Mouse (Mus musculus) stomach, embryonic 15.5 days (tissue): ENCODE results near the gene Rag1. TPM values are rescaled to one million over a fixed set of nuclear protein-coding genes. Genes with fewer than 3 reads are reported as not detected.
A peak's percentile ranks its signal among the peaks of the same experiment; 100 is the strongest.

Source experiments
- ATAC-seq: fragments of 200-750 bp; cut with Nextera tagmentation; 2 replicates; pipeline ENCODE4 v1.8.0; 2017; ENCODE audit warnings: low read depth, moderate number of reproducible peaks, moderate TSS enrichment; ENCODE audit not compliant: insufficient read depth, low FRiP score
- H3K27ac ChIP-seq: fragments of 300-500 bp; sonication (generic); 2 replicates; pipeline ENCODE4 v1.5.1; 2015; ENCODE audit warnings: mild to moderate bottlenecking, inconsistent platforms
- H3K27me3 ChIP-seq: fragments of 300-500 bp; sonication (generic); replicated peaks from 2 replicates; pipeline ENCODE4 v1.6.1; 2015; ENCODE audit warnings: inconsistent platforms
- H3K36me3 ChIP-seq: fragments of 300-500 bp; sonication (generic); 2 replicates; pipeline ENCODE4 v1.6.1; 2015; ENCODE audit warnings: inconsistent platforms
- H3K4me1 ChIP-seq: fragments of 300-500 bp; sonication (generic); 2 replicates; pipeline ENCODE4 v1.6.1; 2015; ENCODE audit warnings: inconsistent platforms
- H3K4me2 ChIP-seq: fragments of 300-500 bp; sonication (generic); 2 replicates; pipeline ENCODE4 v1.6.1; 2015; ENCODE audit warnings: mild to moderate bottlenecking, inconsistent platforms
- H3K4me3 ChIP-seq: fragments of 300-500 bp; sonication (generic); replicated peaks from 2 replicates; pipeline ENCODE4 v1.5.1; 2015; ENCODE audit warnings: inconsistent platforms
- H3K9ac ChIP-seq: fragments of 300-500 bp; sonication (generic); 2 replicates; pipeline ENCODE4 v1.6.1; 2015; ENCODE audit warnings: inconsistent platforms
- H3K9me3 ChIP-seq: fragments of 300-500 bp; sonication (generic); 2 replicates; pipeline ENCODE4 v1.6.1; 2016; ENCODE audit warnings: inconsistent platforms
- WGBS: fragments of 180-500 bp; shearing (Covaris S2); methylation state at CpG from one replicate; pipeline ENCODE4 v1.1.7; 2015; 5-methylcytosine and 5-hydroxymethylcytosine counted together
- polyA plus RNA-seq: library from polyadenylated mRNA; unstranded; fragments of >200 nt; fragmentation: Nextera tagmentation; extraction: Ambion mirVana; gene quantifications from 2 replicates; pipeline ENCODE4 v1.2.1, GENCODE M21; 2015

Gene Rag1
- 0.10 TPM in 1 of 2 replicates, not detected in the other for polyA plus RNA-seq

DNA sequence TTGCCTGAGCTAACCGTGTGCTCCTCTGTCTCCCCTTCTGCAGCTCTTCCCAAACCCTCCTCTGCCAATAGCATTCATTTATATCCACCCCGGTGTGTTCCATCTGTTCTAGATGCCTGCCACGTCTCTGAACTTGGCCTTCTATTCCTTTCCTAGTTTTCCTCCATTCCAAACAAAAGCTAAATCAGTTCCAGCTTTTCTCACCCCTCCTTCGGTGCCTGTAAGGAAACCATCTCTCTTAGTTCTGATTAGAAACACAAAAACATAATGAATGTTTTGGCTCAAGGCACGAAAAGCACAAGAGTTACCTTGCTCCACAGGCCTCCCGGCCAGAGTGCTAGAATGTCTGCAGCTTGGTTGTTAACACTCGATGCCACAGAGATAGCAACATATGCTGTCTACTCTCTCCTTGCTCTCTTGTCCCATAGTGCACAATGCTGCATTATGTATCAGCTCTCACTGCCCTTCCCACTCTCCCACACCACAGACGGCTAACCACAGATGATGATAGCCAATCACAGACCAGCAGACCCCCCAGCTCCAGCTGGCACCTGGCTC is at the start of gene Rag1, which contains the start of gene B230118H07Rik:
Rag1 (minus strand) TSS at position 388 of the 558 bp plus-strand sequence.
B230118H07Rik (minus strand) TSS at position 419 of the 558 bp plus-strand sequence.
- no peak within 1 kb of the TSS for H3K4me3 ChIP-seq
- no peaks in the 10 kb centered on the region for H3K9me3 ChIP-seq
- H3K27me3 ChIP-seq = no peaks in the 10 kb centered on the region
- H3K36me3 ChIP-seq = no peaks in the 10 kb centered on the region
- 39% methylated on average over 8 of the region's 8 CpGs for WGBS
- no peak for ATAC-seq
- no peaks in the 10 kb centered on the region for H3K4me1 ChIP-seq
- H3K27ac ChIP-seq = no peak within 1 kb of the TSS
- H3K9ac ChIP-seq = no peak within 1 kb of the TSS
- no peak within 1 kb of the TSS for H3K4me2 ChIP-seq

GRCm38 (mm10) chr2:101695584-101695983 is 46.3 kb upstream of the Rag1 start:
- no peak overlapping the region for H3K27ac ChIP-seq
- no peak for ATAC-seq
- H3K4me3 ChIP-seq = no peak overlapping the region
- no peaks in the 10 kb centered on the region for H3K9me3 ChIP-seq
- no peaks in the 10 kb centered on the region for H3K4me1 ChIP-seq
- no peaks in the 10 kb centered on the region for H3K27me3 ChIP-seq
- 88% methylated on average over 7 of the region's 7 CpGs for WGBS
- H3K36me3 ChIP-seq = peaks cover 39% of the 10 kb centered on the region
- no peak overlapping the region for H3K9ac ChIP-seq
- no peak overlapping the region for H3K4me2 ChIP-seq

DNA sequence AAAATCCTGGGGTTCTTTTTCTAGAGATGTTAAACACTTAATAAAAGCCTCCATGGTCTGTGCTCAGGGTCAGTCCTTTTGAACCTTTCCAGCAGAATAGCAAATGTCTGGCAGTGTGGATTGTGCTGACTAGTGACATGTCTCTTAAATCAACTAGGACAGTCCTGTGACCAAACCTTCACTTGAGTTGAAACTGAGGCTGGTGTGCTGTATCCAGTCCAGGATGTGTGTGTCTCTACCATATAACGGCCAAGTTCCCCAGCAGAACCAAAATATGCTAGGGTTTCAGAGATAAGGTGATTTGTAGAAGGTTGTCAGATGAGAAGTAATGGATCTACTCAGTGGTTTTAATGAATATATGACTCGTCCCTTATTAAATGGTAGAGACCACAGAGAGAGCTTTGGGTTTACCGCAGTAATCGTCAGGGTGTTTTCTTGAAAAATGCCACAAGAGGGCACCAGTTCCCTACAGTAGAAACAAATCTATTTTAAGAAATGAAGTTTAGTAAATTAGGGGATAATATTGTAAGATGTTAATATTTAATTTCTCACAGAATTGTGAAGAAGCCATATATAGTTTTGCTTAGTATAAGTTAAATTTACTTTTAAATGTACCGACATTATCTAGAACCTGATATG is 44.4 kb upstream of the Rag1 start:
- Histone ChIP-seq H3K36me3 (peaks cover 43% of the 10 kb centered on the region), H3K27me3 (no peaks in the 10 kb centered on the region), H3K4me1 (no peaks in the 10 kb centered on the region), H3K9me3 (no peaks in the 10 kb centered on the region), H3K9ac (no peak overlapping the region), H3K27ac (no peak overlapping the region), H3K4me2 (no peak overlapping the region), H3K4me3 (no peak overlapping the region)
- ATAC-seq = no peak
- 59% methylated on average over 5 of the region's 5 CpGs for WGBS

DNA sequence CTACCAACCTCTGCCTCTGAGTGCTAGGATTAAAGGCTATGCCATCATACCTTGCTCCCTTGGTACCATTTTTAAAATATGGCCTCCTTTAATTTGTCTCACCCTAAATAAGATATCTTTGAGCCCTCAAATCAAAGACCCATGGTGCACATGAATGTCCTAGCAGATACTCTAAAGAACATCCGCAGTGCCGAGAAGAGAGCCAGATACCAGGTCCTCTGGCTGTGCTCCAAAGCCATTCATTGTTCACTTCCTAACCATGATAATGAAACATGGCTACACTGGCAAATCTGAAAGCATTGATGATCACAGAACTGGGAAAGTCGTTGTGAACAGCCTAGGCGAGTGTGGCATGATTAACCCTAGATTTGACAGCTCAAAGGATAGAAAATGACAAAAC is 43.7 kb upstream of the Rag1 start:
- Histone ChIP-seq H3K4me1 (no peaks in the 10 kb centered on the region), H3K9ac (no peak overlapping the region), H3K4me2 (no peak overlapping the region), H3K36me3 (peaks cover 42% of the 10 kb centered on the region), H3K9me3 (no peaks in the 10 kb centered on the region), H3K27me3 (no peaks in the 10 kb centered on the region), H3K4me3 (no peak overlapping the region), H3K27ac (no peak overlapping the region)
- 65% methylated on average over 4 of the region's 4 CpGs for WGBS
- ATAC-seq = no peak

DNA sequence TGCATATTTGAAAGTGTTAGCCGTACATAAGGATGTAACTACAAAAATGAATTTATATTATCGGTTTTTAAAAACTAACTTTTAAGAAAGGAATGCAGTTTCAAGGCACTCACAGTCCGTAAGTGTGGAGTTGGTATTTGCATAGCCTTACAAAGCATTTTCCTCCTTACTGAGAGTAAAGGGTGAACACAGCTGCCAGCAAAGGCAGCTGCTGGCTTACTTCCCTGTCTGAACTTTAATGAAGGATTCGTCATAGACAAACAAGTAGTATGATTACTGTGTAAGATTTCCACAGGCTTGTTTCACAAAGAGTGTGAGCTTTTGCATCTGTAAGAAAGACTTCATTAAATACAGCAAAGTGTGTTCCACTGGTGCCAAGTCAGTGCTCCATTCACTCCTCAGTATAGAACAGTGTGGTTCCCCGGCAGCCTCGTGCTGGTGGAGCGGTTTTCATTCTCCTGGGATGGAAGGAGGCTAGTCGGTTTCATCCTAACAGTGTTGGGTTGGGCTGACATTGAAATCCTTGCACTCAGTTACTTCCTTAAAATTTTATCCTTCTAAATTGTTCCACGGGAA is 41.0 kb upstream of the Rag1 start:
- Histone ChIP-seq H3K27me3 (no peaks in the 10 kb centered on the region), H3K9ac (no peak overlapping the region), H3K36me3 (peaks cover 28% of the 10 kb centered on the region), H3K4me1 (no peaks in the 10 kb centered on the region), H3K4me2 (no peak overlapping the region), H3K9me3 (no peaks in the 10 kb centered on the region), H3K27ac (no peak overlapping the region), H3K4me3 (no peak overlapping the region)
- WGBS = 90% methylated on average over 9 of the region's 9 CpGs
- ATAC-seq = no peak

DNA sequence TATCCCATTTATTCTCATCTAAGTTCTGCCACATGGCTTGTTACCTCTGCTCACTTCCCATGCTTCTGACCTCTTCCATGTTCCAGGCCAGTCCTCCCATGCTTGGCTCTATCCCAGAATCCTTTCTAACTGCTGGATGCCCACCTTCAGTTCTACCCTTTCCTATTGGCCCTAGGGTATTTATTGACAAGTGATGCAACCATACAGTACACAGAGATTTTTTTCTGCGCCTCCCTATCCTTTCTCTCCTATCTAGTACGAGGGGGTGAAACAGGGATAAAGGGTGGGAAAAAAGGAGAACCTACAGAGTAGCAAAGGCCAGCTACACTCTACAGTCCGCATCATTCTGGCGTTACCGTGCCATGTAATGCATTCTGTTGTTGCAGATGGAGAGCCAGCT is 38.7 kb upstream of the Rag1 start:
- ATAC-seq = no peak

GRCm38 (mm10) chr2:101684421-101684820 is 35.1 kb upstream of the Rag1 start:
- Histone ChIP-seq H3K4me2 (no peak overlapping the region), H3K36me3 (peaks cover 12% of the 10 kb centered on the region), H3K4me1 (0 out of 2 replicates have a peak, but pooled peaks cover under 1% of the 10 kb centered on the region), H3K9me3 (no peaks in the 10 kb centered on the region), H3K9ac (no peak overlapping the region), H3K4me3 (no peak overlapping the region), H3K27ac (no peak overlapping the region), H3K27me3 (no peaks in the 10 kb centered on the region)
- ATAC-seq = no peak
- 90% methylated on average over 12 of the region's 12 CpGs for WGBS

More for the DNA sequence above, 38.7 kb upstream of the Rag1 start:
- 90% methylated on average over 5 of the region's 5 CpGs for WGBS
- Histone ChIP-seq H3K4me3 (no peak overlapping the region), H3K9me3 (no peaks in the 10 kb centered on the region), H3K4me2 (no peak overlapping the region), H3K27me3 (no peaks in the 10 kb centered on the region), H3K4me1 (no peaks in the 10 kb centered on the region), H3K27ac (no peak overlapping the region), H3K9ac (no peak overlapping the region), H3K36me3 (peaks cover 28% of the 10 kb centered on the region)

- Histone ChIP-seq H3K36me3 (no peaks in the 10 kb centered on the region), H3K9ac (peak overlapping the region; percentile 93; the same call in 1 of the 2 replicates), H3K27me3 (no peaks in the 10 kb centered on the region), H3K4me3 (peak overlapping the region; percentile 96), H3K9me3 (no peaks in the 10 kb centered on the region), H3K27ac (no peak overlapping the region), H3K4me2 (peak overlapping the region; percentile 81), H3K4me1 (0 out of 2 replicates have a peak, but pooled peaks cover 3% of the 10 kb centered on the region)
- WGBS = 4% methylated on average over 15 of the region's 15 CpGs
- no peak for ATAC-seq
These were observed 30.0 kb upstream of the Rag1 start for GRCm38 (mm10) chr2:101679164-101679784.

- Histone ChIP-seq H3K4me3 (peak within 1 kb of the TSS; percentile 96), H3K36me3 (no peaks in the 10 kb centered on the region), H3K27ac (0 out of 2 replicates have a peak within 1 kb of the TSS, but pooled peaks have one; percentile 48), H3K27me3 (no peaks in the 10 kb centered on the region), H3K4me2 (peak within 1 kb of the TSS; percentile 81), H3K4me1 (0 out of 2 replicates have a peak, but pooled peaks cover 3% of the 10 kb centered on the region), H3K9me3 (no peaks in the 10 kb centered on the region), H3K9ac (peak within 1 kb of the TSS; percentile 93)
- WGBS = under 1% methylated on average over 67 of the region's 68 CpGs
- ATAC-seq = peak; percentile 94
These were observed 29.1 kb upstream of the Rag1 start, which contains the start of gene Traf6 for GRCm38 (mm10) chr2:101678236-101679021. TSS of gene Traf6 (plus strand) at chr2:101678429.

DNA sequence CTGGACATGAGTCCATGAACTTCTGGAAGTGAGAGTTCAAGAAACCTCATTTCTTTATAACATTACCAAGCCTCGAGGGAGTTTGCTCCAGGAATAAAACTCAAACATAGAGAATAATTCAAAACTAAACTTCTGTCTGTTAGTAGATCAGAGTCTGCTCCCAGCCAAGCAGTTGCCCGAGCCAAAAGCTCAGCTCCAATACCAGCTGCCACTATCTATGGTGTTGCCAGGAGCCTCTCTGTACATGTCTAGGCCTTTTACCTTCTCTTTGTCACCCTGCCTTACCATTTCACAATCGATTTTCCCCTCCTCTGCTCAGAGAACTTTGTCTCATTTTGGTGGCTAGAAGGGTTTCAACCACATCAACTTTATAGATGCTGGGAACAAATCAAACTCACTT is 24.2 kb upstream of the Rag1 start:
- Histone ChIP-seq H3K36me3 (no peaks in the 10 kb centered on the region), H3K4me3 (no peak overlapping the region), H3K27ac (no peak overlapping the region), H3K4me1 (no peaks in the 10 kb centered on the region), H3K4me2 (no peak overlapping the region), H3K27me3 (no peaks in the 10 kb centered on the region), H3K9me3 (no peaks in the 10 kb centered on the region), H3K9ac (no peak overlapping the region)
- ATAC-seq = no peak
- 78% methylated on average over 3 of the region's 3 CpGs for WGBS

GRCm38 (mm10) chr2:101668751-101669150 is 19.4 kb upstream of the Rag1 start:
- Histone ChIP-seq H3K4me2 (no peak overlapping the region), H3K4me3 (no peak overlapping the region), H3K9me3 (no peaks in the 10 kb centered on the region), H3K9ac (no peak overlapping the region), H3K27ac (no peak overlapping the region), H3K4me1 (no peaks in the 10 kb centered on the region), H3K36me3 (no peaks in the 10 kb centered on the region), H3K27me3 (no peaks in the 10 kb centered on the region)
- ATAC-seq = no peak
- 89% methylated on average over 3 of the region's 3 CpGs for WGBS
